In the genomic region with DNA sequence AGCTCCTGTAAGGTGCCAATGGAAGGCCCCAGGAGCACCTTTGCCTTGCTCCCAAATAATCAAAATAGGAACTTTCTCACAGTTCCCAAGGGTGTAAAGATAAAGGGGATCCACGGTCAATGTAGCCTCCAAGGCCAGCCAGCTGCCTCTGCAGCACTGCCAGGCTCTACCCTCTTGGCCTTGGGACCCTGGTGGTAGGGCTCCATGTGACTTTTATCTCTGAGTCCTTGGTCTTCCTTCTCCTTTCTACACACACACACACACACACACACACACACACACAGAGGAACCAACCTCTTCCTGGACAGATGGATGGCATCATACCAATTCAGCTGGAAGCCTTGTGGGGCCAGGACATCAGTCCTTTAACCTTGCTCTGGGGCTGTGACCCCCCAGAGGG, we compare ENCODE assay signal across 31 mouse cellular contexts. TPM values are rescaled to one million over a fixed set of nuclear protein-coding genes. Genes with fewer than 3 reads are reported as not detected.
DNase-seq lines count a peak whose midpoint lies in the region; ATAC-seq lines count a peak whose summit lies in the region.
"Had no signal": no experiment of that assay in that cellular context is flagged by ENCODE, and none has a peak within 500 bp of the region (broad histone marks: within the 10 kb centered on the region; RNA-seq: fewer than 3 reads in every experiment).

No protein-coding gene starts in this region.

- H3K27me3 ChIP-seq in hindbrain, embryonic 10.5 days (ENCODE audit: insufficient read depth, poor library complexity, severe bottlenecking): no peaks in the 10 kb centered on the region
- no peaks in the 10 kb centered on the region for H3K27me3 ChIP-seq in hindbrain, embryonic 13.5 days
- no peaks in the 10 kb centered on the region for H3K27me3 ChIP-seq in heart, embryonic 10.5 days (ENCODE audit: insufficient read depth, poor library complexity, severe bottlenecking)
- H3K27me3 ChIP-seq: heart, embryonic 13.5 days; intestine, embryonic 15.5 days; limb, embryonic 15.5 days; liver, embryonic 13.5 days; neural tube, embryonic 12.5 days had no signal

- DNase-seq in adrenal gland, adult (ENCODE audit: inconsistent age in 2 of 2, low spot score in 1 of 2): peak; percentile 74 to 80
- DNase-seq in adrenal gland, postnatal 25 days: no peak
- DNase-seq in hindbrain, embryonic 10.5 days (ENCODE audit: low spot score): no peak
- DNase-seq in testis, postnatal 14 days (ENCODE audit: low spot score): peak; percentile 61
- DNase-seq in testis, postnatal 10 days (ENCODE audit: low spot score): no peak
- no peak for DNase-seq in retina, embryonic 14.5 days (ENCODE audit: low spot score)
- DNase-seq in heart, embryonic 10.5 days (ENCODE audit: low spot score): no peak
- DNase-seq: cerebellum, adult 18-20 months; cerebellum, postnatal 14 days; gastrocnemius, postnatal 36 days; heart, adult 2 months; heart, postnatal 10 days; kidney, adult 8-10 months; kidney, postnatal 4 days; left cerebral cortex, postnatal 4 days; liver, embryonic 13.5 days; lung, adult 18-20 months; lung, postnatal 10 days; right cerebral cortex, adult 18-20 months; spleen, adult 18-20 months had no signal

- ATAC-seq in hindbrain, embryonic 13.5 days (ENCODE audit: low FRiP score): no peak
- ATAC-seq: forebrain, embryonic 14.5 days; hindbrain, postnatal 0 days; intestine, embryonic 15.5 days had no signal

- H3K9me3 ChIP-seq in hindbrain, embryonic 10.5 days: 0 out of 2 replicates have a peak, but pooled peaks cover 2% of the 10 kb centered on the region
- H3K9me3 ChIP-seq in hindbrain, embryonic 13.5 days: no peaks in the 10 kb centered on the region
- no peaks in the 10 kb centered on the region for H3K9me3 ChIP-seq in heart, embryonic 10.5 days
- H3K9me3 ChIP-seq: G1E; heart, embryonic 13.5 days; intestine, embryonic 15.5 days; limb, embryonic 15.5 days; liver, embryonic 13.5 days; neural tube, embryonic 12.5 days had no signal

- H3K4me1 ChIP-seq in hindbrain, embryonic 10.5 days (replicated peaks): peaks cover 65% of the 10 kb centered on the region
- H3K4me1 ChIP-seq in hindbrain, embryonic 13.5 days (replicated peaks): peaks cover 46% of the 10 kb centered on the region
- peaks cover 57% of the 10 kb centered on the region for H3K4me1 ChIP-seq in heart, embryonic 10.5 days
- H3K4me1 ChIP-seq: liver, embryonic 13.5 days had no signal

- WGBS in hindbrain, embryonic 10.5 days: 64% methylated on average over 1 of the region's 1 CpGs
- 61% methylated on average over 1 of the region's 1 CpGs for WGBS in hindbrain, embryonic 13.5 days
- 20% methylated on average over 1 of the region's 1 CpGs for WGBS in heart, embryonic 10.5 days

- no peak overlapping the region for H3K9ac ChIP-seq in hindbrain, embryonic 13.5 days
- H3K9ac ChIP-seq: heart, embryonic 13.5 days; intestine, embryonic 15.5 days; limb, embryonic 15.5 days; liver, embryonic 13.5 days; neural tube, embryonic 12.5 days had no signal

- no peak overlapping the region for H3K4me3 ChIP-seq in hindbrain, embryonic 10.5 days
- H3K4me3 ChIP-seq in hindbrain, embryonic 13.5 days: no peak overlapping the region
- no peak overlapping the region for H3K4me3 ChIP-seq in heart, embryonic 10.5 days
- H3K4me3 ChIP-seq: heart, adult 2 months; heart, embryonic 13.5 days; intestine, embryonic 15.5 days; limb, embryonic 15.5 days; liver, embryonic 13.5 days; myocyte; neural tube, embryonic 12.5 days had no signal

- no peak overlapping the region for H3K4me2 ChIP-seq in hindbrain, embryonic 13.5 days
- H3K4me2 ChIP-seq: heart, embryonic 13.5 days; intestine, embryonic 15.5 days; limb, embryonic 15.5 days; liver, embryonic 13.5 days; neural tube, embryonic 12.5 days had no signal

- H3K27ac ChIP-seq in hindbrain, embryonic 10.5 days: peak overlapping the region; percentile 76
- no peak overlapping the region for H3K27ac ChIP-seq in hindbrain, embryonic 13.5 days
- no peak overlapping the region for H3K27ac ChIP-seq in heart, embryonic 10.5 days
- H3K27ac ChIP-seq: heart, adult 2 months; heart, embryonic 13.5 days; hindbrain, postnatal 0 days; intestine, embryonic 15.5 days; kidney, postnatal 0 days; limb, embryonic 15.5 days; liver, embryonic 13.5 days; macrophage; neural tube, embryonic 12.5 days had no signal

- H3K36me3 ChIP-seq in hindbrain, embryonic 10.5 days: peaks cover 32% of the 10 kb centered on the region
- H3K36me3 ChIP-seq in hindbrain, embryonic 13.5 days: no peaks in the 10 kb centered on the region
- peaks cover 3% of the 10 kb centered on the region; the same call in 1 of the 2 replicates for H3K36me3 ChIP-seq in heart, embryonic 10.5 days
- H3K36me3 ChIP-seq: G1E; intestine, embryonic 15.5 days; limb, embryonic 15.5 days; liver, embryonic 13.5 days had no signal

RNA-seq across cellular contexts. Expression of a gene that starts 44.8 kb away (rescaled TPM):
- 52.6 and 75.8 TPM in 2 replicates for total RNA-seq in adrenal gland, postnatal 25 days (2021)
- 202 and 281 TPM in 2 replicates for polyA plus RNA-seq in hindbrain, embryonic 10.5 days (2016; fragmentation: Nextera tagmentation; extraction: Ambion mirVana)
- polyA plus RNA-seq in hindbrain, embryonic 13.5 days (2015; fragmentation: Nextera tagmentation; extraction: Ambion mirVana): 109 and 110 TPM in 2 replicates
- polyA plus RNA-seq in heart, embryonic 10.5 days (2016; fragmentation: Nextera tagmentation; extraction: Ambion mirVana): 22.5 and 24.2 TPM in 2 replicates
- total RNA-seq: G1E had no signal
- polyA plus RNA-seq: G1E had no signal

Comparison
In these comparisons a context has a peak if more than half of its experiments do, and no peak if none do; other contexts are left out.
1. DNase-seq: peak in adrenal gland, adult (2 of 2) and testis, postnatal 14 days (single experiment); none in adrenal gland, postnatal 25 days (single experiment), hindbrain, embryonic 10.5 days (single experiment), testis, postnatal 10 days (single experiment), retina, embryonic 14.5 days (single experiment) and heart, embryonic 10.5 days (single experiment).